Mouse (Mus musculus) natural killer cell, adult 2 months (primary cell): ENCODE measurements around the gene Vps45.
"Not testable (repeated sequence)": the region's sequence is repeated elsewhere in the genome, so short reads cannot be mapped to it uniquely, and the experiment has no call there.

Source experiments
- DNase-seq, 2 experiments: peaks; one replicate each; pipeline ENCODE4 v3.0.0; 2022; ENCODE audit warnings: low spot score in 2 of 2

Gene Vps45

GRCm38 (mm10) chr3:95996451-95997073 lies 61.7 kb downstream of the Vps45 start:
- no peak for DNase-seq

GRCm38 (mm10) chr3:95995802-95996428 lies 62.4 kb downstream of the Vps45 start, which contains the start of gene Plekho1:
Plekho1 (minus strand) TSS chr3:95996001.
- DNase-seq, result peak in 1 of 2 experiments; percentile 48

- DNase-seq, result peak in 1 of 2 experiments; percentile 32
Observed at GRCm38 (mm10) chr3:95994975-95995801, 63.1 kb downstream of the Vps45 start.

- DNase-seq, result peak in 1 of 2 experiments; percentile 53
Observed at GRCm38 (mm10) chr3:95994381-95994846, 63.9 kb downstream of the Vps45 start.

GRCm38 (mm10) chr3:95993881-95994280 lies 64.4 kb downstream of the Vps45 start:
- no peak for DNase-seq

- DNase-seq, result no peak
Observed at GRCm38 (mm10) chr3:95992990-95993603, 65.2 kb downstream of the Vps45 start.

- peak in 1 of 2 experiments; percentile 31 for DNase-seq
Observed at GRCm38 (mm10) chr3:95990413-95990941, 67.8 kb downstream of the Vps45 start.

- DNase-seq, result no peak
Observed at GRCm38 (mm10) chr3:95988969-95989368, 69.3 kb downstream of the Vps45 start.

GRCm38 (mm10) chr3:95988138-95988537 lies 70.1 kb downstream of the Vps45 start:
- no peak for DNase-seq

- peak in 1 of 2 experiments; percentile 73 for DNase-seq
Observed at GRCm38 (mm10) chr3:95987386-95988110, 70.7 kb downstream of the Vps45 start.

- no peak for DNase-seq
Observed at GRCm38 (mm10) chr3:95986984-95987383, 71.3 kb downstream of the Vps45 start.

GRCm38 (mm10) chr3:95986001-95986622 lies 72.2 kb downstream of the Vps45 start:
- DNase-seq, result no peak

- DNase-seq, result no peak
Observed at GRCm38 (mm10) chr3:95985209-95986000, 72.9 kb downstream of the Vps45 start.

GRCm38 (mm10) chr3:95982129-95982528 lies 76.1 kb downstream of the Vps45 start:
- DNase-seq, result no peak

GRCm38 (mm10) chr3:95980276-95980970 lies 77.8 kb downstream of the Vps45 start:
- no peak for DNase-seq

GRCm38 (mm10) chr3:95978265-95978664 lies 80.0 kb downstream of the Vps45 start:
- DNase-seq, result no peak

- not testable (repeated sequence) for DNase-seq
Observed at GRCm38 (mm10) chr3:95977587-95977986, 80.7 kb downstream of the Vps45 start.

- DNase-seq, result no peak
Observed at GRCm38 (mm10) chr3:95977079-95977478, 81.2 kb downstream of the Vps45 start.
